Mouse (Mus musculus) forebrain, embryonic 12.5 days (tissue): ENCODE results near the gene Btg2. TPM values are rescaled to one million over a fixed set of nuclear protein-coding genes. Genes with fewer than 3 reads are reported as not detected.
A peak's percentile ranks its signal among the peaks of the same experiment; 100 is the strongest.

Experiments
- ATAC-seq: fragments of 200-750 bp; cut with Nextera tagmentation; 2 replicates; pipeline ENCODE4 v1.8.0; 2017; ENCODE audit warnings: moderate TSS enrichment; ENCODE audit not compliant: low FRiP score
- H3K27ac ChIP-seq: fragments of 300-500 bp; sonication (generic); 2 replicates; pipeline ENCODE4 v1.5.1; 2016; ENCODE audit warnings: mild to moderate bottlenecking
- H3K27me3 ChIP-seq: fragments of 300-500 bp; sonication (generic); 2 replicates; pipeline ENCODE4 v1.6.1; 2016; ENCODE audit warnings: mild to moderate bottlenecking
- H3K36me3 ChIP-seq: fragments of 300-500 bp; sonication (generic); replicated peaks from 2 replicates; pipeline ENCODE4 v1.6.1; 2016; ENCODE audit warnings: mild to moderate bottlenecking
- H3K4me1 ChIP-seq: fragments of 300-500 bp; sonication (generic); 2 replicates; pipeline ENCODE4 v1.6.1; 2016
- H3K4me2 ChIP-seq: fragments of 300-500 bp; sonication (generic); 2 replicates; pipeline ENCODE4 v1.6.1; 2016; ENCODE audit warnings: mild to moderate bottlenecking, moderate library complexity
- H3K4me3 ChIP-seq: fragments of 300-500 bp; sonication (generic); replicated peaks from 2 replicates; pipeline ENCODE4 v1.5.1; 2016; ENCODE audit warnings: mild to moderate bottlenecking
- H3K9ac ChIP-seq: fragments of 300-500 bp; sonication (generic); 2 replicates; pipeline ENCODE4 v1.6.1; 2016; ENCODE audit warnings: mild to moderate bottlenecking
- H3K9me3 ChIP-seq: fragments of 300-500 bp; sonication (generic); 2 replicates; pipeline ENCODE4 v1.6.1; 2016
- WGBS: fragments of 180-500 bp; shearing (Covaris S2); methylation state at CpG from one replicate; pipeline ENCODE4 v1.1.7; 2016; 5-methylcytosine and 5-hydroxymethylcytosine counted together
- polyA plus RNA-seq: library from polyadenylated mRNA; unstranded; fragments of >200 nt; fragmentation: Nextera tagmentation; extraction: Ambion mirVana; gene quantifications from 2 replicates; pipeline ENCODE4 v1.2.1, GENCODE M21; 2016

Btg2 gene
- polyA plus RNA-seq, 1 experiment from 2014 or later = 128 TPM

DNA sequence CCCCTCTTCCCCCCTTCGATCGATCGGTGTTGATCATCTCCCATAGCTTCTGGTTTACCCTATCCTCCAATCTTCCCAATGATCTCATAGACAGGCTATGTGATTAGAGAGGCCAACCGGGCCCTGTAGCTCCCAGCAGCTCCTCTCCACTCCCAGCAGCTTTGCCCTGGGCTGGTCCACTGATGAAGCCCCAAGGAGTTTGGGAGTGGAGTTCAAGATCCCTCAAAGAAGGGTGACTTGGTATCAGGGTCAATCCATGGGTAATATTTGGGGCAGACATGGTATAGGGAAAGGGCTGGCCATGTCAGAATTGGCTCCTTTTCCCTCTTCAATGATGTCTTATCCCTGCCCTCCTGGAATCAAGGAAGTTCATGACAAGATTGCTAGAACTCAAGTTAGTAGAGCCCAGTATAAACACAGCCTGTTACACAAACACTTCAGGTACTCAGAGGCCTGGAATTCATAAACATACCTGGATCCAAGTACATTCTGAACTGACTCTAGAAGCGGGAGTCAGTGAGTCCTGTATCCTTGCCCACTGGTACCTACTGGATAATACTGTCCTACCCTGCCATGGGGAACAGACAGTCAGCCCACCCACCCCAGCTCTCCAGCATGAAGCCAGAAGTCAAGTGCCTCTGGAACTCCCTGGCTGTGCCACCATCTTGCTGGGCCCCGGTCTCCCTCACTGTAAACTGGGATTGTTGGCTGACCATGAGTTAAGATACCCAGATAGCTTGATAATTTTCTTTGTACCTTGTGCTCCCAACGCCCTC lies 18.3 kb upstream of the Btg2 start:
- H3K4me2 ChIP-seq = 0 out of 2 replicates have a peak overlapping the region, but pooled peaks have one; percentile 3

DNA sequence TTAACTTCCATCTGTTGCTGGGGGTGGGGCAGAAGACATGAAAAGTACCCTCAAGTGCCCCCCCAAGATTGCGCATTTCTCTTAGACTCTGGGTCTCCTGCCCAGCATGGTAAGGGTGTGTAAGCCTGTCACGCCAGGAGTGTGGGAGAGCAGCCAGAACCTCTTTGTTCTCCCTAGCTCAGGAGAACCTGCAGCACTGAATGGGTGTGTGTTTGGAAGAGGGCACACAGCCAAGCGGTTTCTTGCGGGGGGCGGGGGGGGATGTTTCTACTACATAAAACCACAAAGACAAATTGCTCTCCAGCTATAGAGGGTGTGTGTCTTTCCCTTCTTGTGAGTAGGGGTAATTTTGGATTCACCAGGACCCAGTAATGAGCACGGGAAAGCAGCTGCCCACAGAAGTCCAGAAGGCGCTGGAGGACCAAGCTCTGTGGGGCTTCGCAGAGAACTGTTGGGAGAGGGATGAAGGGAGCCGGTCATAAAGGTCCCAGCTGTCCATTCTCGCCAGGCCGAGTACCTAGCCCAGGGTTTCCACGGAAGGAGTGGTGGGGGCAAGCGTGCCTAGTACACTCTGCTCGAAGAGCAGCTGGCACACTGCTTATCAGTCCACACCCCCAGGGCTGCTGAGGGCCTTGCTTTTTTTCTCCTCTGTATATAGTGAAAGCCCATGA lies 17.5 kb upstream of the Btg2 start:
- Histone ChIP-seq H3K4me1 (peaks cover 78% of the 10 kb centered on the region), H3K4me3 (no peak overlapping the region), H3K9ac (peak overlapping the region; percentile 17; the same call in 1 of the 2 replicates), H3K4me2 (peak overlapping the region; percentile 31), H3K27me3 (peaks cover 6% of the 10 kb centered on the region; the same call in 1 of the 2 replicates), H3K27ac (peak overlapping the region; percentile 94), H3K36me3 (no peaks in the 10 kb centered on the region), H3K9me3 (no peaks in the 10 kb centered on the region)
- ATAC-seq = peak; percentile 77
- 29% methylated on average over 14 of the region's 14 CpGs for WGBS

More for the DNA sequence above, 18.3 kb upstream of the Btg2 start:
- Histone ChIP-seq H3K27me3 (peaks cover 6% of the 10 kb centered on the region; the same call in 1 of the 2 replicates), H3K36me3 (no peaks in the 10 kb centered on the region), H3K4me3 (no peak overlapping the region), H3K4me1 (peaks cover 75% of the 10 kb centered on the region), H3K9ac (no peak overlapping the region), H3K9me3 (no peaks in the 10 kb centered on the region), H3K27ac (peak overlapping the region; percentile 94)
- WGBS = 81% methylated on average over 7 of the region's 7 CpGs
- no peak for ATAC-seq

DNA sequence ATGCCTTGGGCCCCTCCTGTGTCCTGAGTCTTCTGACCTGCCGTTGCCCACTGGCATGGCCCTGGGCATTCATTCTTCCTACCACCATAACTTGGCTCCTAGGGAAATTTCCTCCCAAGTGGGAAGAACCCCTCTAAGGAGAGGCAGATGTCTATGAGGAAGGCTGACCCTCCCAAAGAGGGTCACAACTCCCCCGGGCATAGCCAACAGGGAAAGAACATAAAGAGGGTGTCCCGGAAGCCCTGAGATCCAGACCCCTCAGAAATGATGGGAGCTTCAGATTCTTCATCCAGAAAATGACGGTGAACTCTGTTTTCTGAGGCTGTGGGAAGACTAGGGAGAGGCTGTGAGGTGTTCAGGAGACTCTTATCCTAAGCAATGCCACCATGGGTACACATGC lies 16.8 kb upstream of the Btg2 start:
- no peaks in the 10 kb centered on the region for H3K9me3 ChIP-seq
- peaks cover 78% of the 10 kb centered on the region for H3K4me1 ChIP-seq
- peak overlapping the region; percentile 31; the same call in 1 of the 2 replicates for H3K4me2 ChIP-seq
- H3K4me3 ChIP-seq = no peak overlapping the region
- H3K36me3 ChIP-seq = no peaks in the 10 kb centered on the region
- H3K9ac ChIP-seq = peak overlapping the region; percentile 17; the same call in 1 of the 2 replicates
- WGBS = 85% methylated on average over 4 of the region's 4 CpGs
- ATAC-seq = no peak
- H3K27ac ChIP-seq = peak overlapping the region; percentile 94
- H3K27me3 ChIP-seq = peaks cover 6% of the 10 kb centered on the region; the same call in 1 of the 2 replicates

DNA sequence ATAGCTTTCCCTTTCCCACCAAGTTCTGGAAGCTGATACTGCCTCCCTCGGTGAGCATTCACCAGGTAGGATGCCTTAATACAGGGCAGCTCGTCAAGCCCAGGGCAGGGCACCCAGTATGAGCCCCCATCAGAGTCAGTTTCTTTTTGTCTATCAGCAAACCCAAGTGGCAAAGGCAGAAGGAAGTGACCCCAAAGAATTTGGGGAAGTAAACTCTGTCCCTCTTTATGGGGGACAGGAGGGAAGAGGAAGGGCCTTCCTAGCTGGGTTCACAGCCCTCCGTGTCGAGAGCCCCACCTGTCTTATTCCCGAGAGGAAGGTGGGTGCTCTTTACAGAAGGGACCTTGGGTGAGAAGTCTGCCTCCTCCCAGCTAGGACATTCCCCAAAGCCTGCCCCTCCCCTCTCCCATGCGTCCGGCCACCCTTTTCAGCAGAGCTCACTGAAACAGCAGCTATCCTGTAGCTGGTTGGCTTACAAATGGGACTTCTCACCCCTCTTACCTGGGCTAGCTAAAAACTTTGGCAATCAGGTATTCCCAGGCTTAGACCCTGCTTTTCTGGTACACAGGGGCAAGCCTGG lies 16.2 kb upstream of the Btg2 start:
- Histone ChIP-seq H3K36me3 (no peaks in the 10 kb centered on the region), H3K4me3 (no peak overlapping the region), H3K4me1 (peaks cover 78% of the 10 kb centered on the region), H3K27me3 (peaks cover 6% of the 10 kb centered on the region; the same call in 1 of the 2 replicates), H3K4me2 (no peak overlapping the region; the same call in 1 of the 2 replicates), H3K9me3 (no peaks in the 10 kb centered on the region), H3K27ac (peak overlapping the region; percentile 94), H3K9ac (0 out of 2 replicates have a peak overlapping the region, but pooled peaks have one; percentile 12)
- ATAC-seq = no peak
- 64% methylated on average over 7 of the region's 7 CpGs for WGBS

DNA sequence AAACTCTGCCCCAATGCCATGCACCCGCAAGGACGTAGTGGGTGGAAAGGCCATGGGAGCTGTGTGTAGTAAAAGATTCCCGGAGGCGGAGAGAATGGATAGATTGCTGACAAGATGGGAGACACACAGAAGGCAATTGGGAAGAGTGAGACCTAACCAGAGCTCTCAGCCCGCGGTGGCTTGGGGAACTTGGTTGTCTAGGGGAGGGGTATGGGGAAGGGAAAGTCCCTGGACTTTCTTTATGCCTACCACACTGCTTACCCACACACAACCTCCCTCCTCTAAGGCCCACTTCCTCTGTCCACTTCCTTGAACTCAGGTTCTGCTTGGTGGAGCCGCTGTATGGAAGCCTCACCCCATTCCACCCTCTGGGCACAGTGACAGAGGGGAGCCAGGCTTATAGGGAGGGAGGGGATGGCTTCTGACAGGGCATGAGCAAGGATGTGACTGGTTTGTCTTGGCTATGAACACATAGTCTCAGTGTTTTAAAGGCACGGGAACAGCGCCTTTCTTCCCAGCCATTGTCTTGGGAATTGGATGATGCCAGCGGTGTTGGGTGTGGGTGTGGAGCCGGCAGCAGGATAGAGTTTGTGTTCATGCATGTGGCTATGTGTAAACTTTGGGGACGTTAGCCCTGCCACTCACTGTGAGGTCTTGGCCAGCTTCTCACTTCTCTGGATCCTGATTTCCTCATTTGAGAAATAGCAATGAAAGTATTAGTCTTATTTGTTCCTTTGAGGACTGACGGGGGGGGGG lies 15.0 kb upstream of the Btg2 start:
- H3K27ac ChIP-seq = no peak overlapping the region; the same call in 1 of the 2 replicates
- no peak overlapping the region; the same call in 1 of the 2 replicates for H3K9ac ChIP-seq
- H3K36me3 ChIP-seq = no peaks in the 10 kb centered on the region
- H3K4me2 ChIP-seq = no peak overlapping the region
- H3K4me3 ChIP-seq = no peak overlapping the region
- H3K9me3 ChIP-seq = no peaks in the 10 kb centered on the region
- H3K27me3 ChIP-seq = 0 out of 2 replicates have a peak, but pooled peaks cover 6% of the 10 kb centered on the region
- WGBS = 71% methylated on average over 13 of the region's 13 CpGs
- ATAC-seq = no peak
- peaks cover 70% of the 10 kb centered on the region for H3K4me1 ChIP-seq

DNA sequence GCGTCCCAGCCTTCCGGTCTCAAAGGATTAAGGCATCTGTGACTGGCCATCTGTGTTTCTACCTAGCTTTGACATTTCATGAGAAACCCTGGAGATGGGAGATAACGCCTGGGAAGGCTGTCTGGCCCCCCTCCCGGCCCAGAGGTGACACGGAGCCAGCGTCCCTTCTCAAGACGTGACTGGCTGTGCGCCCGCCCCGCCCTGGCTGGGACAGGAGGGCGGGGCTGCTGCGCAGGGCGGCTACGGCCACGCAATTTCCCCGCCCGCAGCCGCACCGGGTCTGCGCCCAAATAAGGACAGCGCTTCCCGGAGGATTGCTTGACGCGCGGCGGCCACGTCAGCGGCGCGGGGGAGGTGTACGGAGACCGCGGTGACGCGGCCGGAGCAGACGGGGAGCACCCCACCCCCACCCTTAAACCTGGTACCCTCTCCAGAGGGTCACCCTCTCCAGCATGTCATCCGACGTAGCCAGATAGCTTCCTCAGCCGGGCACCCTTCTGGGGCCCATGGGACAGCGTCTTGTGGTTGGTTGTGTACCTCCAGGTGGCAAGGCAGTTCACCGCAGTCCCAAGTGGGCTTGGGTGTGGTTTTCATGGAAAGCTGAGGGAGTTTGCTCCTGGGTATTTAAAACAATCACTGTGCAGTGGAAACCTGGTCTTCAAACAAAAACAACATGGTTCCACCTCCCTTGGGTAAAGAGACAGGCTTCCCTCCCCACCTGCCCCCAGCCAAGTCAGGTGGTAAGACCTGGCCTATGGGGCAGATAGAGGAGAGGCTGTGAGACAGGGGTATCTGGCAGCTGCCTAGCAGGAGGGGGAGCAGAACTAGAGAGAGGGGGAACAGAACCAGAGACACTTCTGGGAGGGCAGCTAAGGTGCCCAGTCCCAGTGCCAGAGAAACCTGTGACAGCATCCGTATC lies 14.2 kb upstream of the Btg2 start:
- Histone ChIP-seq H3K4me2 (peak overlapping the region; percentile 78), H3K36me3 (no peaks in the 10 kb centered on the region), H3K4me3 (peak overlapping the region; percentile 44), H3K27me3 (0 out of 2 replicates have a peak, but pooled peaks cover 6% of the 10 kb centered on the region), H3K27ac (peak overlapping the region; percentile 80), H3K9me3 (no peaks in the 10 kb centered on the region), H3K4me1 (peaks cover 62% of the 10 kb centered on the region), H3K9ac (peak overlapping the region; percentile 61)
- ATAC-seq = peak; percentile 83
- 3% methylated on average over 43 of the region's 43 CpGs for WGBS

DNA sequence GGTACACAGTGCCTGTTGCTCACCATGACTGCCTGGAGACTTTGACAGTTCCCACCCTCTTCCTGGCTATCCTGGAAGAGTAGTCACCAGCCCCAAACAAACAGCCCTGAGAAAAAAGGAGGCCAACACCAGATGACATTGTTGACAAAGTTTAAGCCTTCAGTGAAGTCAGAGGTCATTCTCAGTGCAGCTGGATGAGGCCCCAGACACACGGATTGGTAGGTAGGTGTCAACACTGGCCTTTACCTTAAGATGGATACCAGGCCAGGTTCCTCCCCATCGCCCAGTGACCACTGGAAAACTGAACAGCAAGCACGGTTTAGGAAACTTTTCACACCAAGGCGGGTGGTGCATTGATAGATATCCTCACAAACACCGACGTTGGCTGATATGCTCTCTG lies 13.4 kb upstream of the Btg2 start:
- peaks cover 55% of the 10 kb centered on the region for H3K4me1 ChIP-seq
- WGBS = 30% methylated on average over 6 of the region's 6 CpGs
- ATAC-seq = no peak
- peak overlapping the region; percentile 80 for H3K27ac ChIP-seq
- no peaks in the 10 kb centered on the region for H3K36me3 ChIP-seq
- peak overlapping the region; percentile 44 for H3K4me3 ChIP-seq
- peak overlapping the region; percentile 78 for H3K4me2 ChIP-seq
- H3K27me3 ChIP-seq = 0 out of 2 replicates have a peak, but pooled peaks cover 6% of the 10 kb centered on the region
- peak overlapping the region; percentile 61; the same call in 1 of the 2 replicates for H3K9ac ChIP-seq
- H3K9me3 ChIP-seq = no peaks in the 10 kb centered on the region

DNA sequence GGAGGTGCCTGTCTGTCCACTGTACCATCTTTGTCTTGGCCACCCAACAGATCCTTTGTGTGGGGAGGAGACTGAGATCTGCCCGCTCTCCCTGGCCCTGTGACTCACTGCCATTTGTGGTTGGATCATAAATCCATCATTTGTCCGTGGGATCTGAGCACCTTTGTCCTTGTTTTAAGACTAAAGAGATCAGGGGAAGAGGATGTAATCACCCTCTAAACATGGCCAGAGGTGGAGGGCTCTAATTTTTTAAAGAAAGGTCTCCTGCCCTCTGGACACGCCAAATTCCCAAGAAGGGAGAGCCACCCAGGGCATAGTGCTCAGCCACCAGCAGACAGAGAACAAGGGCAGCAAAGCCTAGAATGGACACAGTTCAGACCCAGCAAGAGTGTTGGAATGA lies 12.9 kb upstream of the Btg2 start:
- no peaks in the 10 kb centered on the region for H3K36me3 ChIP-seq
- no peak overlapping the region for H3K4me2 ChIP-seq
- no peak overlapping the region for H3K9ac ChIP-seq
- no peaks in the 10 kb centered on the region for H3K9me3 ChIP-seq
- H3K27me3 ChIP-seq = 0 out of 2 replicates have a peak, but pooled peaks cover 6% of the 10 kb centered on the region
- H3K4me1 ChIP-seq = peaks cover 52% of the 10 kb centered on the region
- H3K4me3 ChIP-seq = no peak overlapping the region
- peak overlapping the region; percentile 36; the same call in 1 of the 2 replicates for H3K27ac ChIP-seq
- WGBS = 92% methylated on average over 3 of the region's 3 CpGs
- ATAC-seq = no peak

DNA sequence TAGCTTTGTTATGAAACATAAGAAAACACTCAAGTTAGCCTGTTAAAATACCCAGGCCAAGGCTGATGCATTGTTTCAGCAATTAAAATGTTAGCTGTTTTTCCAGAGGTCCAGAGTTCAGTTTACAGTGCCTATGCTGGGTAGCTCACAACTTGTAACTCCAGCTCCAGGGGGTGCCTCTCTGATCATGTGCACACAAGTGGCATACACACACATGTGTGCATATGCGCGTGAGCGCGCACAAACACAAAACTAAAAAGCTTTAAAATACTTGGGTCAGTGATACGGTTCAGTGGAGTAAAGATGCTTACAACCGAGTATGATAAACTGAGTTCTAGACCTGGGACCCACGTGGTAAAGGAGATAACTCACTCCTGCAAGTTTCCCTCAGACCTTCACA lies 10.2 kb upstream of the Btg2 start:
- Histone ChIP-seq H3K9ac (no peak overlapping the region), H3K4me1 (peaks cover 36% of the 10 kb centered on the region), H3K27ac (no peak overlapping the region), H3K27me3 (0 out of 2 replicates have a peak, but pooled peaks cover 6% of the 10 kb centered on the region), H3K4me2 (no peak overlapping the region), H3K9me3 (no peaks in the 10 kb centered on the region), H3K36me3 (no peaks in the 10 kb centered on the region), H3K4me3 (no peak overlapping the region)
- 87% methylated on average over 7 of the region's 7 CpGs for WGBS
- no peak for ATAC-seq

DNA sequence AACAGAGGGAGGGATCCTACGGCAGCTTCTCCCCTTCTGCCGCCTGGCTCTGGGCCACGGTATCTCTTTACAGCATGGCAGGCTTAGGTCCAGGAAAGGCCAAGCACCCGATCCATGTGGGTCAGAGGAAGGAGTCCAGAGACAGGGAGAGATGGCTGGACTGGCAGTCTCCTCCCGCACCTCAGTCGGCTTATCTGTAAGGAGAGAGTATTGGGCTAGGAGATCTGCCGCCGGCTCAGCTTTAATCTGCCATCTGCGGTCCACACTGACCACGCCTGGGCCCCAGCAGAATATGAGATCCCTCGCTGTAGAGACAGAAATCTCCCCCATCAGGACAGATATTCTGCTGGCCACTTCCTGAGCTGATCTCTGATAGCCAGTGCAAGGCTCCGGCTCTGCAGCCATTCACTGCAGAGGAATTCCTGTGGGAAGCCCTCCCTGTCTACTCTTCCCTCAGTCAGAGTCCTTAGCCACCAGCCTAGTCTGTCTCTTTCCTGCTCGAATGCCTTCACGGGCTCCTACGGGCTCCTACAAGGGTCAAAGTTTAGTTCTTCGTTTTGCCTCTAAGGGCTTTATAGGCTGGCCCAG lies 8.0 kb upstream of the Btg2 start:
- Histone ChIP-seq H3K4me1 (peaks cover 21% of the 10 kb centered on the region), H3K9ac (peak overlapping the region; percentile 21; the same call in 1 of the 2 replicates), H3K36me3 (no peaks in the 10 kb centered on the region), H3K4me3 (no peak overlapping the region), H3K9me3 (no peaks in the 10 kb centered on the region), H3K27me3 (no peaks in the 10 kb centered on the region), H3K27ac (0 out of 2 replicates have a peak overlapping the region, but pooled peaks have one; percentile 32), H3K4me2 (peak overlapping the region; percentile 6; the same call in 1 of the 2 replicates)
- 64% methylated on average over 16 of the region's 16 CpGs for WGBS
- no peak for ATAC-seq
